8 mouse cellular contexts compared by ENCODE assay signal in genomic region chr10:5824779-5825178, GRCm38 (mm10). TPM values are rescaled to one million over a fixed set of nuclear protein-coding genes. Genes with fewer than 3 reads are reported as not detected.
DNase-seq lines count a peak whose midpoint lies in the region; ATAC-seq and TF ChIP-seq lines count a peak whose summit lies in the region.

No protein-coding gene starts in this region.

- no peak overlapping the region; the same call in 1 of the 2 replicates for H3K27ac ChIP-seq in thymus, adult 2 months (ENCODE audit: control insufficient read depth, insufficient read depth, low read length)
- peak overlapping the region; percentile 48 for H3K27ac ChIP-seq in forebrain, embryonic 13.5 days
- H3K27ac ChIP-seq in hindbrain, postnatal 0 days: peak overlapping the region; percentile 91; the same call in 1 of the 2 replicates
- H3K27ac ChIP-seq in liver, adult 2 months (replicated peaks; ENCODE audit: insufficient read depth, low read depth, low read length): peak overlapping the region; percentile 32
- peak overlapping the region; percentile 59 for H3K27ac ChIP-seq in midbrain, postnatal 0 days (ENCODE audit: low read depth, low read length)

- no peak overlapping the region for H3K4me3 ChIP-seq in thymus, adult 2 months (ENCODE audit: control insufficient read depth, insufficient read depth, low read length)
- H3K4me3 ChIP-seq in forebrain, embryonic 13.5 days: peak overlapping the region; percentile 77
- H3K4me3 ChIP-seq in hindbrain, postnatal 0 days (ENCODE audit: low read length): peak overlapping the region; percentile 97
- peak overlapping the region; percentile 66 for H3K4me3 ChIP-seq in liver, adult 2 months (ENCODE audit: insufficient read depth, low read depth, low read length)
- H3K4me3 ChIP-seq in midbrain, postnatal 0 days (ENCODE audit: low read depth, low read length): peak overlapping the region; percentile 95

- WGBS in thymus, adult 2 months: under 1% methylated on average over 3 of the region's 3 CpGs
- 1% methylated on average over 3 of the region's 3 CpGs for WGBS in forebrain, embryonic 13.5 days
- WGBS in hindbrain, postnatal 0 days: 2% methylated on average over 3 of the region's 3 CpGs
- 0% methylated on average over 3 of the region's 3 CpGs for WGBS in liver, adult 2 months
- WGBS in midbrain, postnatal 0 days: 2% methylated on average over 3 of the region's 3 CpGs

- H3K9ac ChIP-seq in forebrain, embryonic 13.5 days: peak overlapping the region; percentile 52
- H3K9ac ChIP-seq in hindbrain, postnatal 0 days (replicated peaks; ENCODE audit: low read length): no peak overlapping the region
- peak overlapping the region; percentile 13; the same call in 1 of the 2 replicates for H3K9ac ChIP-seq in liver, adult 2 months (ENCODE audit: low read depth, low read length)
- peak overlapping the region; percentile 44; the same call in 1 of the 2 replicates for H3K9ac ChIP-seq in midbrain, postnatal 0 days (replicated peaks; ENCODE audit: low read length, poor library complexity, severe bottlenecking)

- no peak for ATAC-seq in forebrain, embryonic 13.5 days
- ATAC-seq in hindbrain, postnatal 0 days: no peak; the same call in 1 of the 2 replicates
- ATAC-seq in midbrain, postnatal 0 days (ENCODE audit: low FRiP score): 0 out of 2 replicates have a peak, but pooled peaks have one; percentile 20

- no peak for TF ChIP-seq CTCF in thymus, adult 2 months (IDR thresholded peaks at IDR 0.05; ENCODE audit: borderline replicate concordance, control insufficient read depth, extremely low read depth, insufficient read depth, low read length, poor library complexity)
- TF ChIP-seq CTCF in hindbrain, postnatal 0 days (IDR thresholded peaks at IDR 0.05; ENCODE audit: low read depth): peak; percentile 71
- peak; percentile 22; the same call in 1 of the 2 replicates for TF ChIP-seq CTCF in liver, adult 2 months (IDR thresholded peaks at IDR 0.05; ENCODE audit: low read depth, low read length)
- TF ChIP-seq CTCF in midbrain, postnatal 0 days (IDR thresholded peaks at IDR 0.05): peak; percentile 76

- TF ChIP-seq POLR2A in thymus, adult 2 months (IDR thresholded peaks at IDR 0.05; ENCODE audit: control insufficient read depth, extremely low read depth, insufficient read depth, low read length, poor library complexity): no peak
- no peak for TF ChIP-seq POLR2A in liver, adult 2 months (IDR thresholded peaks at IDR 0.05; ENCODE audit: extremely low read depth, insufficient read depth, low read length)

- H3K27me3 ChIP-seq in thymus, adult 2 months (ENCODE audit: control insufficient read depth, insufficient read depth, low read length): no peaks in the 10 kb centered on the region
- H3K27me3 ChIP-seq in forebrain, embryonic 13.5 days: peaks cover 2% of the 10 kb centered on the region; the same call in 1 of the 2 replicates
- H3K27me3 ChIP-seq in hindbrain, postnatal 0 days (ENCODE audit: insufficient read depth, low read length): no peaks in the 10 kb centered on the region
- no peaks in the 10 kb centered on the region for H3K27me3 ChIP-seq in liver, adult 2 months (ENCODE audit: control insufficient read depth, insufficient read depth, low read length)
- H3K27me3 ChIP-seq in midbrain, postnatal 0 days (ENCODE audit: insufficient read depth, low read length): no peaks in the 10 kb centered on the region

- H3K79me2 ChIP-seq in liver, adult 2 months (ENCODE audit: control insufficient read depth, insufficient read depth, low read length): peaks cover 4% of the 10 kb centered on the region; the same call in 1 of the 2 replicates

- H3K36me3 ChIP-seq in thymus, adult 2 months (ENCODE audit: control insufficient read depth, insufficient read depth, low read length): peaks cover under 1% of the 10 kb centered on the region
- peaks cover 1% of the 10 kb centered on the region for H3K36me3 ChIP-seq in forebrain, embryonic 13.5 days (ENCODE audit: poor library complexity, severe bottlenecking)
- H3K36me3 ChIP-seq in hindbrain, postnatal 0 days (ENCODE audit: insufficient read depth, low read length): 0 out of 2 replicates have a peak, but pooled peaks cover under 1% of the 10 kb centered on the region
- H3K36me3 ChIP-seq in liver, adult 2 months (ENCODE audit: control insufficient read depth, insufficient read depth, low read length): peaks cover under 1% of the 10 kb centered on the region; the same call in 1 of the 2 replicates
- 0 out of 2 replicates have a peak, but pooled peaks cover 5% of the 10 kb centered on the region for H3K36me3 ChIP-seq in midbrain, postnatal 0 days (ENCODE audit: insufficient read depth, low read length)

- peak overlapping the region; percentile 75 for H3K4me2 ChIP-seq in forebrain, embryonic 13.5 days
- peak overlapping the region; percentile 61 for H3K4me2 ChIP-seq in hindbrain, postnatal 0 days (ENCODE audit: low read depth, low read length)
- peak overlapping the region; percentile 78 for H3K4me2 ChIP-seq in midbrain, postnatal 0 days (ENCODE audit: low read depth, low read length, poor library complexity, severe bottlenecking)

- peaks cover 7% of the 10 kb centered on the region; the same call in 1 of the 2 replicates for H3K4me1 ChIP-seq in thymus, adult 2 months (replicated peaks; ENCODE audit: control insufficient read depth, insufficient read depth, low read length)
- H3K4me1 ChIP-seq in forebrain, embryonic 13.5 days: peaks cover 22% of the 10 kb centered on the region
- peaks cover 6% of the 10 kb centered on the region for H3K4me1 ChIP-seq in hindbrain, postnatal 0 days (ENCODE audit: insufficient read depth, low read length)
- H3K4me1 ChIP-seq in liver, adult 2 months (ENCODE audit: control insufficient read depth, insufficient read depth, low read length): 0 out of 2 replicates have a peak, but pooled peaks cover 6% of the 10 kb centered on the region
- peaks cover 8% of the 10 kb centered on the region; the same call in 1 of the 2 replicates for H3K4me1 ChIP-seq in midbrain, postnatal 0 days (ENCODE audit: insufficient read depth, low read length)

- DNase-seq in thymus, adult 2 months: peak; percentile 46
- DNase-seq in thymus, adult 18-20 months: no peak
- DNase-seq in cerebellum, adult 11-12 months: peak; percentile 42
- peak; percentile 76 for DNase-seq in hindbrain, postnatal 0 days (ENCODE audit: low spot score)
- peak; percentile 67 for DNase-seq in liver, adult 2 months (ENCODE audit: extremely low read depth, low read depth, low spot score)
- DNase-seq in midbrain, postnatal 0 days (ENCODE audit: low spot score): peak; percentile 75
- DNase-seq in thymus, postnatal 10 days (ENCODE audit: low spot score in 2 of 2): peak; percentile 35 to 42

- no peaks in the 10 kb centered on the region for H3K9me3 ChIP-seq in forebrain, embryonic 13.5 days (replicated peaks)
- H3K9me3 ChIP-seq in hindbrain, postnatal 0 days (ENCODE audit: low read length): no peaks in the 10 kb centered on the region
- H3K9me3 ChIP-seq in midbrain, postnatal 0 days (ENCODE audit: low read length): no peaks in the 10 kb centered on the region

RNA-seq across cellular contexts. Expression of gene Mtrf1l, which starts 1.1 kb away (rescaled TPM):
- polyA plus RNA-seq in thymus, adult 2 months (2012; rRNA removed): 5.3 and 7.1 TPM in 2 replicates
- 10.9 and 12.3 TPM in 2 replicates for polyA plus RNA-seq in forebrain, embryonic 13.5 days (2015; fragmentation: Nextera tagmentation; extraction: Ambion mirVana)
- total RNA-seq in hindbrain, postnatal 0 days (2014; rRNA removed): 7.3 and 12.2 TPM in 2 replicates
- 8.2 and 8.3 TPM in 2 replicates for polyA plus RNA-seq in hindbrain, postnatal 0 days (2015; fragmentation: Nextera tagmentation; extraction: Ambion mirVana)
- total RNA-seq in liver, adult 2 months (2014; rRNA removed): 5.0 and 7.2 TPM in 2 replicates
- 0.78 and 0.98 TPM in 2 replicates for polyA plus RNA-seq in liver, adult 2 months (2012; rRNA removed)
- total RNA-seq in midbrain, postnatal 0 days (2014; rRNA removed): 8.9 and 12.6 TPM in 2 replicates
- 5.2 and 5.4 TPM in 2 replicates for polyA plus RNA-seq in midbrain, postnatal 0 days (2015; fragmentation: Nextera tagmentation; extraction: Ambion mirVana)

RNA-seq across cellular contexts. Expression of gene Fbxo5, which starts 19.4 kb away (rescaled TPM):
- 17.6 and 23.8 TPM in 2 replicates for polyA plus RNA-seq in thymus, adult 2 months (2012; rRNA removed)
- polyA plus RNA-seq in forebrain, embryonic 13.5 days (2015; fragmentation: Nextera tagmentation; extraction: Ambion mirVana): 74.9 and 76.8 TPM in 2 replicates
- 5.3 and 8.0 TPM in 2 replicates for total RNA-seq in hindbrain, postnatal 0 days (2014; rRNA removed)
- 10.0 and 12.0 TPM in 2 replicates for polyA plus RNA-seq in hindbrain, postnatal 0 days (2015; fragmentation: Nextera tagmentation; extraction: Ambion mirVana)
- 0.67 and 0.83 TPM in 2 replicates for total RNA-seq in liver, adult 2 months (2014; rRNA removed)
- polyA plus RNA-seq in liver, adult 2 months (2012; rRNA removed): 0.20 and 0.39 TPM in 2 replicates
- 3.2 and 4.2 TPM in 2 replicates for total RNA-seq in midbrain, postnatal 0 days (2014; rRNA removed)
- polyA plus RNA-seq in midbrain, postnatal 0 days (2015; fragmentation: Nextera tagmentation; extraction: Ambion mirVana): 6.0 and 7.2 TPM in 2 replicates

Comparison
In these comparisons a context has a peak if more than half of its experiments do, and no peak if none do; other contexts are left out.
1. DNase-seq: peak in thymus, adult 2 months (single experiment), cerebellum, adult 11-12 months (single experiment), hindbrain, postnatal 0 days (single experiment), liver, adult 2 months (single experiment), midbrain, postnatal 0 days (single experiment) and thymus, postnatal 10 days (2 of 2); none in thymus, adult 18-20 months (0 of 2).
2. Peak in every context shown above with its lines, with median percentiles within 50 percentile points of each other: H3K4me2 ChIP-seq.